Mouse (Mus musculus): ENCODE results near the gene Sgsm1.

Gene Sgsm1

DNA sequence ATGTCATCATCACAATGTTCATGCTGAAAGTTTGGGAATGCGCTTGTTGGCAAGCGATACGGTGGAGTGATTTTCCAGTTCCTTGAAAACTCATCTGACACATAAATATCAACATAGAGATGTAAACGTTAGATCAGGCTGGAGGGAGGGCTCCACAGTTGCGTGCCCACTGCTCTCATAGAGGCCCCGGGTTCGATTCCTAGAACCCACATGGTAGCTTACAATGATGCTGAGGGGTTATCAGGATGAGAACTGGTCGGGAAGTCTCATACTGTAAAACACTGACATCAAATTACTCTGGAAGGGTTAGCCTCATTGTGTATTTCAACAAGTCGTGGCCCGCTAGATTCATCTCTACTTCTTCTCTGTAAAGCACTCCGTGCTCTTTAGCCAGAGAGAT is 24.5 kb downstream of the Sgsm1 start:
- DNase-seq (ENCODE audit: low spot score in 2 of 2) = no peak

DNA sequence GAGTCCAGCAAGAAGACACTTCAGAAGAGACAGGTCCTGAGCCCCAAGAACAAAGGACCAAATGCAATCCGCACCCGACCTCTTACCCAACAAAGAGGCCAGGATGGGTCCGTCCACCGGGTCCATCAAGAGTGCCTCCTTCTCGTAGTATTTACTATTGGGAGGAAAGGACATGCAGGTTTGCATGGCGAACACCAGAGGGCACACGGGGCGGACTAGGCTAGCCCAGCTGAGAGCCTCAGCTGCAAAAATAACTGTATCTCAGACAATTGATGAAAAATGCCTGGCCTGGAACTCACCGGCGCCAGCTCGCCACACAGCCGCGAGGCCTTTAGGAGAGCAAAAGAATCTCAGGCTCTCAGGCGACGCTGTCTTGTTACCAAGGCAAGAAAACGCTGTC is 25.0 kb downstream of the Sgsm1 start:
- no peak for DNase-seq (ENCODE audit: low spot score in 2 of 2)

DNA sequence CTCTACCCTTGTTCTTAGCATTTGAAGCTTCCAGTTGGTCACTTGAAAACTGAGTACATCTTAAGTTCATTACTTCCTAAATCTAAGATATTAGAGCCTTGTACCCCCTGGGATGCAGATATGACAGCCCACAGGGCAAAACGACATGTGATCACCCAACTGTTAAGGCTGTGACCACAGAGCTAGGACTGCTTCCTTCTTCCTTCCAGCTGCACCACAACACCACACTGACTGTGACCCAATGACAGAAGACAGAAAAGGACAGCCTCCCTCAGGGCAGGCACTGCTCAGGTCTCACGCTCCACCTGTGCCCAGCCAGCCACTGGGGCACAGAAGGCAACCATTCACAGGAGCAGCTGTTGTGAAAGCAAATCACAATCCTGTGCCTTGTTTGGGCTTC is 26.9 kb downstream of the Sgsm1 start:
- no peak for DNase-seq (ENCODE audit: low spot score in 2 of 2)

DNA sequence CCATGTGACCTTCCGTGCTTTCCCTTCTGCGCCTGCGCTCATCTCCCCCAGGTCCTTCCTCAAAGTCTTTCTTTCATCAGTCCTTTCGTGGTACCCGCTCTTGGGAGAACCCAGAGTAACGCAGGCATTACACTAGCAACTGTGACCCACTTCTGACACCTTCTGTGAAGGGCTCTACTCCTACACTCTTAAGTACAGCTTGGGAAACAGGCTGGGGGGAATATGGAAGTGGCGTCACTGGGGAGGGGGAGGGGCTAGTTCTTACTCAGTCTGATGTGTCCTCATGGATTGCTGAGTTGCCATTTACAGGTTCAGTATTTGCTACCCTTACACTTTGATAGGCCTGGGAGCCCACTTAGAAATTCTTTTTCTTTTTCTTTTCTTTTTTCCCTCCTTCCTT is 29.0 kb downstream of the Sgsm1 start:
- DNase-seq (ENCODE audit: low spot score in 2 of 2) = no peak

DNA sequence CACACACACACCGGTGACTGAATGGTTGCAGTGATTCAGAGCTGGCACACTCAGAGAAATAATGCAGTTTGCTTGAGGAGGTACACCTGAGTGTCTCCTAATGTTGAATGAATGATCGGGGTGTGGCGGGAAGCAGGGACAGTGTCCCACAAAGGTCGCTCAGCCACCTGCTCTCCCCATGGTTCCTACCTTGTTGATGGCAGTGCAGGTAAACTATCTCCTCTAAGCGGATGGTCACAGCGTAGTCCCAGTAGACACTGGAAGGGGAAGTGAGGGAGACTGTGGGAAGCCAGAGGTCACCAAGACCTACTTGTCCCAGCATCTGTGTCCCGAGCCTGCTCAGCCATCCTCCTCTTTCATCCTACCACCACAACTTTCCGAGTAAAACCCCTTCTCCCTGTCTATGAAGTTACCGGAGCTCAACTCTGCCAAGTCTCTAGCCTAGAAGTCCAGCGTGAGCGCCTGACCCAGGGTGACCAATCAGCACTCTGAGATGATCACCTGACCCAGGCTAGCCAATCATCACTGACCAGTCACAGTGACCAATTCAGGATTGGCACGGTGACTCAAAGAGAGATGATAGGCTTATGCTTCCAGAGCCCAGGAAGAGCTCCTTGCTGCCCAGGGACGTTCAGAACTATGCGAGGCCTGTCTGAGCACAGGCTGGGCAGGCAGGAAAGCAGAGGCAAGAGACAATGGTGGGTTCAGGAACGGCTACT is 30.3 kb downstream of the Sgsm1 start:
- DNase-seq (ENCODE audit: low spot score in 2 of 2) = no peak

DNA sequence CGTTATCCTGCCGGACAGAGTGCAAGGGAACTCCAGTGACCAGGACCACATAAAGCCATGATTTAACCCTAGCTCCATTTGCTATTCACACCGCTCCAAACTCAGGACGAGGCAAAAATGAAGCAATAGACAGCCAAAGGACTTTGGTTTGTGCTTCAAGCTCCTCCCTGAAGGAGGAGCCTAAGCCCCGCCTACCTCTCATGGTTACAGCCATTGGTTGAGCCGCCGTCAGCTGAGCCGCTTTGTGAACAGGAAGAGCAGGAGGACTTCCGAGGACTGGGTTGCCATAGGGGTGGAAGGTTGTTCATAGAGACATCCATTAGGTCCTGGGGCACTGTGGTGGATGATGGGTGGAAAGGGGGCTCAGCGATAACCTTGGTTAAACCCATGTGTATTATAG is 34.7 kb downstream of the Sgsm1 start:
- no peak for DNase-seq (ENCODE audit: low spot score in 2 of 2)

DNA sequence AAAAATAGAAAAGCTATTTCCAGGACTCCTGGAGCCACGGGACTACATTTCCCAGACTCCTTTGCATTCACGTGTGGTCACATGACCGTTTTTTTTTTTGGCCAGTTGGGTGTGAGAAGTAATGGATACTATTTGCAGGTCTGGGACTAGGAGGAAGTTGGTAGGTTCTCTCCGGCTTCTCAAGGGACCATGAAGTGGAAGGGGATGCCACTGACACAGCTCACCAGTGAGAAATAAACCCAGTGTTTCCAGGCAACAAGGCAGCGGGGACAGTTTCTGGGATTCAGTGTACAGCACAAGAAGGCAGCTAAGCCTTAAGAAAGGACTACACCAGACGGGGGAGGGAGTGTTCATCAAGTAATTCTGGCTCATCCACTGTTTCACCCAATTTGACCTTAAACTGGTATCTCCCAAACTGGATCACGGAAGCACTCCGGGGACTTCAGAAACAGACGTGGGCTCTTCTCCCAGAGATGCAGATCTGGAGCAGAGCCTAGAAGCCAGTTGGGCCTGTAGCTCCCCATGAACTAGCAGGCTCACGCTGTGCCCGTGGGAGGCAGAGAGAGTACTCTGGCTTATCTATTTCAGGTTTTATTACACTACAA is 39.3 kb downstream of the Sgsm1 start:
- peak; percentile 70 to 78 for DNase-seq (ENCODE audit: low spot score in 2 of 2)

DNA sequence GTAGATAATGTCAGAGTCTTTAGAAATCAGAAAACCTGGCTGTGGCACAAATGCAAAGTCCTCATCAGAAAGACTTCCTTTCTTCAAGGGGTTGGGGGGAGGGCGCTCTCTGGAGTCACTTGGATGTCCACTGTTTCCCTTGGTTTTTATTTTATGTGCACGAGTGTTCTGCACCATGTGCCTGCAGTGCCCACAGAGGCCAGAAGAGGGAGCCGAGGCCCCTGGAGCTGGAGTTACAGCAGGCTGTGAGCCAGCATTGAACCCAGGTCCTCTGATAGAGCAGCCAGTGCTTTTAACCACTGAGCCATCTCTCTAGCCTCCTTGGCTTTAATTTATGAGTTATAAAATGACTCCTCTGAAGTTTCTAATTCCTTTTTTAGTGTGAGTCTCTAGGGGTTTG is 40.5 kb downstream of the Sgsm1 start:
- DNase-seq (ENCODE audit: low spot score in 2 of 2) = no peak

DNA sequence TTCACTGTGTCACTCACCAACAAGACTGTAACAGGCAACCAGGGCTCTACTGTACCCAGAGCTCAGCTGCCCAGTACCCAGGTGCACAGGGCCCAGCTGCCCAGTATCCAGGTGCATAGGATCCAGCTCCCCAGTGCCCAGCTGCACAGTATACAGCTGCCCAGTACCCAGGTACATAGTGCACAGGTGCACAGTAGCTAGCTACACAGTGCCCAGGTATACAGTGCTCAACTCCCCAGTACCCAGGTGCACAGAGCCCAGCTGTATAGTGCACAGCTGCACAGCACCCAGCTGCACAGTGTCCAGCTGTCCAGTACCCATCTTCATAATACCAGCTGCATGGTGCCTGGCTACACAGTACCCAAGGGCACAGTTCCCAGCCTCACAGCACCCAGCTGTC is 42.3 kb downstream of the Sgsm1 start:
- no peak for DNase-seq (ENCODE audit: low spot score in 2 of 2)

DNA sequence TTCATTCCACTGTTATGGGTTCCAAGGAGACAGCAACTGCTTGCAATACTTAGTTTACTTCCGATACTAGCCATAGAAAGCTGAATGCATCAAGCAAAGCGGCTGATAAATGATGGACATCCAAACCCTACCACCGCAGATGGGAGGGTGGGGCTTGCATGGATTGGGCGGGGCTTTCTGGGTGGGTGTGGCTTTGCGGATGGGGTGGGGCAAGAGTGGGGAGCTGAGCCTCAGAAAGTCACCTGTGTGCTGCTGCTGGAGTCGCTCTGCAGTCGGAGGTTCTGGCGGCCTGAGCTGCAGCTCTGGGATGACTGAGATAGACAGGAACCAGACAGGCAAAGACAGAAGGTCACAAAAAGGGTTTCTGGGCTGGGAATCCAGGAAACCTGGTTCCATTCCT is 44.9 kb downstream of the Sgsm1 start:
- no peak for DNase-seq (ENCODE audit: low spot score in 2 of 2)

DNA sequence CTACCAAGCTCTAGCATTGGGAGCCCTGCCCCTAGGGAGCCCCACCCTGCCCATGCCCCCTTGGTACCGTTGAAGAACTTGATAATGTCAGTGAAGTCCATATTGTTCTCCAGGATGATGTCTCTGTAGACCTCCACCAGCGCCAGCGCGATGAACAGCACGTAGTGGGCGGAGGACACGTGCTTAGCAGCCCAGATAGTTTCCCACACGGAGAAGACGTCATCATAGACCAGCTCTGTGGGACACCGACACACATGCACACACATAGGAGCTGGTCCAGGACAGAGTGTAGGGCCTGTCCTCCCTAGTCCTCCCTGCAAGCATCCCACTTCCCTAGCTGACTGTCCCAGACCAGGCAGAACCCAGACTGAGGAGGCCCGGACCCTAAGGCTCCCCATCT is 59.8 kb downstream of the Sgsm1 start:
- DNase-seq (ENCODE audit: low spot score in 2 of 2) = peak; percentile 37 to 43

DNA sequence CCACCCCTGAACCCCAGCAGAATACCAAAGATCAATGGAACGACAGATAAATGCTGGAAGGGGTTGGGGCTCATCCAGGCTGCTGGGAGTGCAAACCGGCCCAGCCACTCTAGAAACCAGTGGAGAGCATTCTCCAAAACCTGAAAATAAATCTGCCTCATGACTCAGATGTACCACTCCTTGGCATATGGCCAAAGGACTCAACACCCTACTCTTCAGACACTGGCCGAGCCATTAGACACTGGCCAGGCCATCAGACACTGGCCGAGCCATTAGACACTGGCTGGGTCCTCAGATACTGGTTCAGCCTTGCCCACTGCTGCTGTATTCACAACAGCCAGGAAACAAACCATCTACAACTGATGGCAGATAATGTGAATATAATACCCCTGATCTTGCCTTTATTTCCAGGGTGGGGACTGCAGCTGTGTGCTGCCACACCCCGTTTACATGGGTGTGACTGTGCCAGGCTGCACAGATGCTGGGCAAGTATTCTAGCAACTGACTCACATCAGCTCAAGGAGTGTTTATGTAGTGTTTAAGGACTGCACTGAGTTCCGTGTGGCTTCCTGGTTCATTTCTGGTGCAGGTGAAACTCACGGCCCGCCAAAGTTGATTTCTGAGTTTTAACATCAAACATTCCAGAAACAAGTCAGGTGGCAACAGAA is 61.2 kb downstream of the Sgsm1 start:
- DNase-seq (ENCODE audit: low spot score in 2 of 2) = no peak

DNA sequence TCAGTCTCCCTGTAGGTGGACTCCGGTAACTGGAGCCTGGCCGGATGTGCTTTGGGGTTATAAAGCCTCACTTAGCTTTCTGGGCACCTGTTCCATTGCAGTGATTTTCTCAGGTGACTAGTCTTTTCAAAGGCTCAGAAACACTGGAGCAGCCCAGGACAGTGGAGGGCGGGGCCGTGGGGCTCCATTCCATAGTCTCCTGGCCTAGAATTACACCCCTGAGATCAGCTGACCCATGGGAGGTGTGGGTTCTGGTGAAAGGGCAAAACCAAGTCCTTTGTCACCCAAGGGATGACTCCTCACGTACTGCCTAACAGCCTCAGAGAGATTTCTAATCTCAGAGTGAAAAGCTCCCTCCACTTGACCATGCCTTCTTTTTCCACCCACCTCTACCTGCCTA is 80.4 kb downstream of the Sgsm1 start:
- no peak for DNase-seq (ENCODE audit: low spot score in 2 of 2)

DNA sequence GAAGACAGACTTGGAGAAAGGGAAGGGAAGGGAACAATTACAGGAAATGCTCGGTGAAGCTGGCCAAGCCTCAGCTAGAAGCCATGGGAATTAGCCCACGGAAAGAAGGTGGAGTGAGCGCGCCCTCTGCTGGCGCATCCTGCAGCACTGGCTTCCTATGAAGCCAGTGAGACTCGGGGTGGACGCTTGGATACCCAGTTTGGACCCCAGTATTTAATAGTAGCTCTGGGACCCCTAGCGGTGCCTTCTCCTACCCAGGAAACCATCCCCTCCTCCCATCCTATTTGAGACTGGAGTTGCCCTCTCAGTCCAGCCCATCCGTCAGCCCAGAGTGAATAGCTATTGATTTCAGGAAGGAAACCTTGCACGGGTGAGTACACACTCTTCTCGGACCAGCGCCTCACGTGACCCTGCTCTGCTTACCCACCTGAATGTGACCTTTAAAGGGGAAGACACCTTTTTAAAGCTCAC is 83.9 kb downstream of the Sgsm1 start, which contains the start of gene Tmem211:
Gene Tmem211, plus strand, starts transcription at position 278 of the 471 bp plus-strand sequence.
- peak; percentile 86 for DNase-seq (ENCODE audit: low spot score in 2 of 2)

DNA sequence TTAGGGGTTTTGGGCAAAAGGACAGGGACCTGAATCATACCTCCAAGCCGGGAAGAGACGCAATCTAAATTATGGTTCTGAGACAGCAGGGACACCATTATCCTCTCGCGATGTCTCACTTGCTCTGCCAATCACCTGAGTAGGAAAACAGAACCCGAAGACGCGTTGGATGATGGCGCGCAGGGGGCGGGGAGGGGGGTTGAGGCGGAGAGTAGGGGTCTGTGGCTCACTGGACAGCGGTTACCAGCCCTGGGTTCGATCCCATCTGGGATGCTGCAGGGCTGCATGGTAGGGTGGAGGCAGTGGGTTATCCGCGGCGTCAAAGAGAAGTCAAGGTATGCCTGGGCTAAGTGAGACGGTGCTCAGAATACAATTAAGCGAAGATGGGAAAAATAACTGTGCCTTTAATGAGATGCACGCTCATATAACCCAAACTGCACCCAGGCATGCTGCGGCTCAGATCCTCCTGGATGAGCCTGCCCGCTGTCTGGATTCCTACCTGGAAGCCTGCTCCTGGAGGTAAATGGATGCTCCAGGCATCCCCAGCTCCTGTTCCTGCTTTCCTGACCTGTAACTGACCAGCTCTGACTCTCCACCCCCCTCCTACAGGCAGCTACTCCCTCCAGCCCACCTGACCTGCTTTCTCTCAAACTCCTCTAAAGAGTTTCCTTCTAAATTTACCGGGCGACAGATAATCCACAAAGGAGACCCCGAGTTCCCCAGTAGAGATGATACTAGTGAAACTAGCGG is 84.7 kb downstream of the Sgsm1 start:
- DNase-seq (ENCODE audit: low spot score in 2 of 2) = no peak

DNA sequence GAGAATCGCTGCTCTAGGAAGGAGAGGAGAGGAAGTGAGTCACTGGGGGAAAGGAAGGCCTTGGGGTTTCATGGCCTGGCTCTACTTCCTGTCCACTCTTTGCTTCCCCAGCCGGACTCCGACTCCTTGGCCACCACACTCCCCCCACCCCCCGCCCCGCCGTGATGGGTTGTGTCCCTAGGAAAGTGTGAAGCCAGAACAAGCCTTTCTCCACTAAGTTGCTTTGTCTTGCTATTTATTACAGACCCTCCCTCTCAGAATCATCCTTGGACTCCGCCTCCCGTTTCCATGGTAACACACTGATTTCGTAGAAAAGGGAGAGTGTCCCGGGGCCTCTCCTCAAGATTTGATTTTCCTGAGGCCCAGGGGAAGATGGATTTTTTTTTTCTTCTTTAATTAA is 85.3 kb downstream of the Sgsm1 start:
- DNase-seq (ENCODE audit: low spot score in 2 of 2) = no peak

DNA sequence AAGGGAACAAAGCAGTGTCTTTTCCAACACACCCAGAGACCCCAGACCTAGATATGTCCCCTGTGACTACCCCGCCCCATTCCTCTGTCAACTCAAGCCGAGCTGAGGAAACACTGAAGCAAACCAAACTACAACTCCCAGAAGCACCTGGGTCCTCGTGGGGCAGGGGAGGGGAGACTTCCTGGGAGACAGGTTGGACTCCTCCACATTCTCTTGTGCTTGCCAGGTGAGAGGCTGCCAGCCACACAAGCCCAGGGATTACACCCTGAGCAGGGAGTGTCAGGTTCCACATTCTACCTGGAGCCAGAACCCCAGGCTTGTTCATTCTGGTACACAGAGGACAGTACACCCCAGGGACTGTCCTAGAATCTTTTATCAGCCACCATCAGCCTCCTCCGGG is 86.7 kb downstream of the Sgsm1 start:
- no peak for DNase-seq (ENCODE audit: low spot score in 2 of 2)

DNA sequence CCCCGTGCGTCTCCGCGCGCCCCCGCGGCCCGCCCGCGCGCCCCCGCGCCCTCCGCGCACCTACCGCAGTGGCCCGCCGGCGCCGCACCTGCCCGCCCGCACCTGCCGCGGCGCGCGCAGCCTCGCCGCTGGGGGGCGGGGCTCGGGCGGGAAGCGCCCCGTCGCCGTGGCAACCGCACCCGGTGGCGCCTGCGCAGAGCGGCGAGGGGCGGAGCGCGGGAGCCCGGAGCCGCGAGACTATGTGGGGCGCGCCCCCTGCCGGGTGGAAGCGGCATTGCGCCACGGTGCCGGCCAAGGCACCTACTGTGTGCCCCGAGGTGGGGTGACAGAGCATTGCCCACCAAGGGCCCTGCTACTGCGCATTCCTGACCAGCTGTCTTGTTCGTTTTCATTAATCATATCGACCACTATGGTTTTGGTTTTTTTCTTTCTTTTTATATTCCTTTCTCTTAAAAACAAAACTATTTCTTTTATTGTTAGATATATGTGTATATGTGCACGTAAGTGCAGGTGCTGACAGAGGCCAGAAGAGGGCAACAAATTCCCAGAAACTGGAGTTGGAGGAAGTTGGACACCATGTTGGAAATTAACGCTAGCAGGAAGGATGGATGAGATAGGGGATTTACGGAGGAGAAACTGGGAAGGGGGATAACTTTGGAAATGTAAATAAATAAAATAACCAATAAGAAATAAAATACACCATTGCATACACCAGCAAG is 89.3 kb downstream of the Sgsm1 start, which contains the start of gene 2900026A02Rik:
Gene 2900026A02Rik, minus strand, starts transcription at position 90 of the 719 bp plus-strand sequence.
- DNase-seq (ENCODE audit: low spot score in 2 of 2) = peak; percentile 64 to 68

DNA sequence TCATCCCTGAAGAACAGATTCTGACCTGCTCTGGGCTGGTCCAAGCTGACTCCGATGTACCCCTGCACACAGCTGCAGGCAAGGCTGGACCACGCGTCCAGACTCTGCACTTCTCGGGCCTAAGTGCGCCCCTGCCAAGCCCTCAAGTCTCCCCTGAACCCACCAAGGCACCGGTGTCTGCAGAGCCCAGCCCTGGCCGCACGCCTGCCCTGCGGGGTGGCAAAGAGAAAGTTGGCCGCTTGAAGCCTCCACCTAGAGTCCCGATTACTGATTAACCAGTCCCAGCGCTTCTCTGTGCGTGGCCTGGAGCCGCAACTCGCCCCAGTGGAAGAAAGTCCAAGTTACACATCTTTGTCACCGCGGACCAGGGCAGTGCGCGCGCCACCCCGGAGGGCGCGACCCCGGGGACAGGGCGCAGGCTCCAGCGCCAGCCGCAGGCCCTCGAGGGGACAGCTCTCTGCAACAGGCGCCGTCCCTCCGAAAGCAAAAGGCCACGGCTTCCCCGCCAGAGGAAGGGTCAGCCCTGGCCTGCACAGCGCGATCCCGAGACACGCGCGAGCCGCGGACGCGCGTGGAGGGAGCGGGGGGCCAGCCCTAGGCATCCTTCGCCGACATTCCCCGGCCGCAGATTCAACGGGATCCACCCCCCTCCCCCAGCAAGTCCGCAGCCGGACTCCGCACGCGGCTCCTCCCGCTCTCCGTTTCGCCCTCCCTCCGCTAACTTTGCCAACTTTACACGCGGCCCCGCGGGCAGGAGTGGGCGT is 90.0 kb downstream of the Sgsm1 start:
- no peak for DNase-seq (ENCODE audit: low spot score in 2 of 2)

DNA sequence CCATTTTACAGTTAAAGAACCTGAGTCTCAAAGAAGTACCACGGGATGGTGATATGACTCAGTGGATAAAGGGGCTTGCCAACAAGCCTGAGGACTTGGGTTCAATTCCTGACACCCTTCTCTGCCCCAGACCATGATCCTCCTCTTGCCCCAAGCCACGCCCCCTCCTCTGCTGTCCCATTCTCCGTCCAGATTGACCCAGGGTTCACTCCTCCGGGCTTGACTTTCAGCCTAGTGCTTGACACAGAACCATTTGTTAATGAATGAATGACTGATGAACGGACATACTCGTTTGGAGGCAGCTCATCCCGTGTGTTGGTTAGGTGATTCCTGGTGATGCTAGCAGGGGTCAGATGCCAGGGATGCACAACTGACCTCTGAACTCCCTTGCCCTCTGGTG is 90.7 kb downstream of the Sgsm1 start:
- no peak for DNase-seq (ENCODE audit: low spot score in 2 of 2)

DNA sequence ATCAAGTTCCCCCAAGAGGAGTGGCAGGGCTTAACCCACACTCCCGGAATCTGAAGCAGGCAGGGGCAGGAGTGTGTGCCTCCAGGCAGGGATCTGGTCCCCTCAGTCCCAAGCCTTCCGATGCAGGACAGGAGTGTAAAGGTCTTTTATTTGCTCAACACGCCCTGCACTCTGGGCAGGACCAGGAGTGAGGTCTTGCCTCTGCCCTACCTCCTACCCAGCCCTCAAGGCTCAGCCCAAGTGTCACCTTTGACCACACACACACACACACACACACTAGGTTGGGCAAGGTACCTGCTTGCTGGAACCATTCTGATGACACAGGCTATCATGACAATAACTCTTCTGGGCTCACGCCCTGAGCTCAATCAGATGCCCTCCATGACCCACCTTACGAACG is 91.1 kb downstream of the Sgsm1 start:
- DNase-seq (ENCODE audit: low spot score in 2 of 2) = no peak

Measured in right cerebral cortex, adult 2 months (tissue).